ENCODE assay signal across 9 mouse cellular contexts in the genomic region with DNA sequence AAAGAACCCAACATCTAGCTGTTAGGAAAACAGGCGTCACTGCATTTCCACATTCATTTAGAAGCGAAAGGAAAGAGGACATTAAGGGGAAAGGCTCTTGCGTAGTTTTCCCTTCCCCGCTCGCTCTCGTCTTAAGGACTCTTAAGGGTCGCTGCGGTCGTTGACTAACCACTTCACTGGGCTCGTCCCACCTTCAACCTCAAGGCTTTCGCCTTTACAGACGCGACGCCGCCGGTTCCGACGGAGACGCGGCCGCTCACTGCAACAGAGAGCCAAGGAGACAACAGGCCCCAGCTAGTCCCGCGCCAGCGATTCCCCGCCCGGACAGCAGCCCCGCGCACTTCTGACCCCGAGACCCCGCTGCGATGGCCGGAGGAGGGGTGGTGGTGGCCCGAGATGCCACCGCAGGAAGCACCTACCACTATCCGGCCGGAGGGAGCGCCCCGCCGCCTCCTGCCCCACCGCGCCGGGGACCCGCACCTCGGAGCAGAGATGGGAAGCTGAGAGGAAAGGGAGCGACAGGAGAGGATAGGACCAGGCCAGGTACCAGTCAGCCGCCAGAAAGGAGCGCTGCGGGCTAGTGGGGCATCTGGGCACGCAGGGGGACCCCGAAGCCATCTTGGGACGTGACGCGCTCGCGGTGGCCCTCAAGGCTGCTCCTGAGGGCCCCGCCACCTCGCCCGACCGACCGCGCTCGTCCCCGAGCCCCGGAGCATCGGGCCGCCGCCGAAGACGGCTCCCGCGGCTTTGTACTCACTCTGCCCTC. TPM values are rescaled to one million over a fixed set of nuclear protein-coding genes. Genes with fewer than 3 reads are reported as not detected.
DNase-seq lines count a peak whose midpoint lies in the region; ATAC-seq and TF ChIP-seq lines count a peak whose summit lies in the region.
"Had no signal": no experiment of that assay in that cellular context is flagged by ENCODE, and none has a peak within 500 bp of the region (broad histone marks: within the 10 kb centered on the region; RNA-seq: fewer than 3 reads in every experiment).

No protein-coding gene starts in this region.

- ATAC-seq in forebrain, embryonic 11.5 days (replicated peaks; ENCODE audit: low FRiP score): peak; percentile 74
- ATAC-seq in hindbrain, embryonic 12.5 days (ENCODE audit: low FRiP score): peak; percentile 87

- 0 out of 2 replicates have a peak, but pooled peaks have one; percentile 21 for TF ChIP-seq POLR2A in bone marrow, adult 2 months (IDR thresholded peaks at IDR 0.05; ENCODE audit: borderline replicate concordance, control insufficient read depth, low read depth, low read length)

- intact Hi-C loops in left cerebral cortex, postnatal 25 days (cut with DNase I): loop anchor here (5.0 kb wide), 1 partner anchor 191 kb away; the partner anchor contains the start of gene Malsu1

- H3K4me1 ChIP-seq in ES-E14 (ENCODE audit: control insufficient read depth in 2 of 2, insufficient read depth in 2 of 2, low read length in 2 of 2, poor library complexity in 1 of 2): peaks cover 2 to 18% of the 10 kb centered on the region in 2 experiments
- no peaks in the 10 kb centered on the region; the same call in 1 of the 2 replicates for H3K4me1 ChIP-seq in bone marrow, adult 2 months (ENCODE audit: control insufficient read depth, insufficient read depth, low read length)
- peaks cover 6% of the 10 kb centered on the region for H3K4me1 ChIP-seq in forebrain, embryonic 11.5 days (replicated peaks; ENCODE audit: control insufficient read depth, insufficient read depth, low read length)
- peaks cover 23% of the 10 kb centered on the region for H3K4me1 ChIP-seq in hindbrain, embryonic 12.5 days
- peaks cover 34% of the 10 kb centered on the region for H3K4me1 ChIP-seq in megakaryocyte, embryonic 14.5 days

- H3K36me3 ChIP-seq in ES-E14 (ENCODE audit: control insufficient read depth, insufficient read depth, low read length, poor library complexity, severe bottlenecking): peaks cover 4% of the 10 kb centered on the region; the same call in 1 of the 2 replicates
- H3K36me3 ChIP-seq in forebrain, embryonic 11.5 days (ENCODE audit: control insufficient read depth, insufficient read depth, low read length): no peaks in the 10 kb centered on the region
- H3K36me3 ChIP-seq in hindbrain, embryonic 12.5 days: no peaks in the 10 kb centered on the region
- peaks cover 1% of the 10 kb centered on the region for H3K36me3 ChIP-seq in megakaryocyte, embryonic 14.5 days (replicated peaks; ENCODE audit: low read length)

- WGBS in bone marrow, adult 2 months: under 1% methylated on average over 71 of the region's 71 CpGs
- under 1% methylated on average over 71 of the region's 71 CpGs for WGBS in forebrain, embryonic 11.5 days
- under 1% methylated on average over 64 of the region's 71 CpGs for WGBS in hindbrain, embryonic 12.5 days

- peak overlapping the region; percentile 78 for H3K4me2 ChIP-seq in forebrain, embryonic 11.5 days (ENCODE audit: low read depth, low read length, severe bottlenecking)
- peak overlapping the region; percentile 70 for H3K4me2 ChIP-seq in hindbrain, embryonic 12.5 days (replicated peaks)

- H3K27ac ChIP-seq in ES-E14 (ENCODE audit: insufficient read depth, low read depth, low read length, poor library complexity, severe bottlenecking): peak overlapping the region; percentile 86
- H3K27ac ChIP-seq in bone marrow, adult 2 months (ENCODE audit: control insufficient read depth, insufficient read depth, low read depth, low read length, poor library complexity): peak overlapping the region; percentile 99
- H3K27ac ChIP-seq in forebrain, embryonic 11.5 days (ENCODE audit: low read depth, low read length): peak overlapping the region; percentile 94
- H3K27ac ChIP-seq in hindbrain, embryonic 12.5 days: peak overlapping the region; percentile 98

- H3K9ac ChIP-seq in ES-E14 (ENCODE audit: insufficient read depth, low read depth, low read length, poor library complexity, severe bottlenecking): peak overlapping the region; percentile 95
- peak overlapping the region; percentile 99 for H3K9ac ChIP-seq in forebrain, embryonic 11.5 days (ENCODE audit: low read length)
- peak overlapping the region; percentile 99 for H3K9ac ChIP-seq in hindbrain, embryonic 12.5 days

- H3K9me3 ChIP-seq in ES-E14 (ENCODE audit: control insufficient read depth, insufficient read depth, low read depth, low read length): no peaks in the 10 kb centered on the region
- H3K9me3 ChIP-seq in forebrain, embryonic 11.5 days (ENCODE audit: control insufficient read depth, low read length): no peaks in the 10 kb centered on the region
- no peaks in the 10 kb centered on the region for H3K9me3 ChIP-seq in hindbrain, embryonic 12.5 days (replicated peaks)
- no peaks in the 10 kb centered on the region for H3K9me3 ChIP-seq in megakaryocyte, embryonic 14.5 days

- no peak for TF ChIP-seq CTCF in bone marrow, adult 2 months (IDR thresholded peaks at IDR 0.05; ENCODE audit: control insufficient read depth, insufficient read depth, low read length)

- in situ Hi-C loops in ES-E14 (cut with MboI; ENCODE audit: low sequenced_read_pairs in 2 of 2, unreplicated experiment in 2 of 2): no loop called here

- H3K4me3 ChIP-seq in ES-E14 (ENCODE audit: insufficient read depth in 1 of 2, low read depth in 1 of 2, low read length in 2 of 2, poor library complexity in 1 of 2, severe bottlenecking in 1 of 2): peak overlapping the region; percentile 83 to 99
- H3K4me3 ChIP-seq in bone marrow, adult 2 months (replicated peaks; ENCODE audit: control insufficient read depth, low read depth, low read length): peak overlapping the region; percentile 91
- peak overlapping the region; percentile 100 for H3K4me3 ChIP-seq in forebrain, embryonic 11.5 days (ENCODE audit: low read depth, low read length)
- H3K4me3 ChIP-seq in hindbrain, embryonic 12.5 days: peak overlapping the region; percentile 100
- H3K4me3 ChIP-seq in megakaryocyte, embryonic 14.5 days (replicated peaks): peak overlapping the region; percentile 96

- H3K27me3 ChIP-seq in forebrain, embryonic 11.5 days (ENCODE audit: control insufficient read depth, insufficient read depth, low read length): no peaks in the 10 kb centered on the region
- no peaks in the 10 kb centered on the region for H3K27me3 ChIP-seq in hindbrain, embryonic 12.5 days
- H3K27me3 ChIP-seq in megakaryocyte, embryonic 14.5 days (replicated peaks): no peaks in the 10 kb centered on the region

- DNase-seq in ES-E14 (ENCODE audit: low read depth, low spot score): no peak
- DNase-seq in forebrain, embryonic 11.5 days (ENCODE audit: low spot score): no peak
- DNase-seq in left cerebral cortex, postnatal 25 days (ENCODE audit: low spot score in 2 of 2): peak; percentile 23 to 46
- DNase-seq in retina, postnatal 1 day: peak; percentile 58
- DNase-seq in urinary bladder, postnatal 36 days (ENCODE audit: low spot score in 2 of 2): peak; percentile 36 to 49

TF ChIP-seq in ES-E14, 5 proteins besides CTCF, POLR2A, EP300 and RAD21:
- TF ChIP-seq CHD2 (IDR thresholded peaks at IDR 0.05; ENCODE audit: low read depth, low read length) (no peak), MAFK (IDR thresholded peaks at IDR 0.05; ENCODE audit: insufficient read depth, low read depth, low read length) (no peak), ZC3H11A (IDR thresholded peaks at IDR 0.05; ENCODE audit: borderline replicate concordance, low read depth, low read length) (no peak), HCFC1 (IDR thresholded peaks at IDR 0.05; ENCODE audit: borderline replicate concordance, insufficient read depth, low read length) (no peak), ZNF384 (IDR thresholded peaks at IDR 0.05; ENCODE audit: low read depth, low read length) (no peak)

RNA-seq across cellular contexts. Expression of gene Tra2a, which starts 0.6 kb away (rescaled TPM):
- total RNA-seq in ES-E14 (2012; rRNA removed): 105 and 136 TPM in 2 replicates
- polyA plus RNA-seq in bone marrow, adult 2 months (2011; ENCODE audit: insufficient read depth, insufficient read length, low replicate concordance, missing spikeins): 138 and 166 TPM in 2 replicates
- 64.4 and 68.5 TPM in 2 replicates for polyA plus RNA-seq in forebrain, embryonic 11.5 days (2014; fragmentation: Nextera tagmentation; extraction: Ambion mirVana)
- polyA plus RNA-seq in hindbrain, embryonic 12.5 days (2016; fragmentation: Nextera tagmentation; extraction: Ambion mirVana): 142 and 148 TPM in 2 replicates
- 10 to 100 TPM; 74.1 to 80.5 TPM for total RNA-seq in left cerebral cortex, postnatal 25 days (2021)
- polyA plus RNA-seq in megakaryocyte, embryonic 14.5 days (2012; ENCODE audit: insufficient read depth, low replicate concordance): 12.2 TPM in 1 of 2 replicates, not detected in the other

RNA-seq across cellular contexts. Expression of gene Igf2bp3, which starts 48.5 kb away (rescaled TPM):
- total RNA-seq in ES-E14 (2012; rRNA removed): 20.0 and 32.8 TPM in 2 replicates
- polyA plus RNA-seq in bone marrow, adult 2 months (2011; ENCODE audit: insufficient read depth, insufficient read length, low replicate concordance, missing spikeins): 0.31 and 2.7 TPM in 2 replicates
- 121 and 132 TPM in 2 replicates for polyA plus RNA-seq in forebrain, embryonic 11.5 days (2014; fragmentation: Nextera tagmentation; extraction: Ambion mirVana)
- polyA plus RNA-seq in hindbrain, embryonic 12.5 days (2016; fragmentation: Nextera tagmentation; extraction: Ambion mirVana): 95.3 and 100 TPM in 2 replicates
- total RNA-seq in left cerebral cortex, postnatal 25 days (2021): under 1 TPM in 1 of 2 experiments, not detected in 1; 0.16 TPM
- 0.39 and 11.9 TPM in 2 replicates for polyA plus RNA-seq in megakaryocyte, embryonic 14.5 days (2012; ENCODE audit: insufficient read depth, low replicate concordance)
- total RNA-seq: layer of hippocampus, adult 8-10 months had no signal

RNA-seq across cellular contexts. Expression of gene Ccdc126, which starts 55.8 kb away (rescaled TPM):
- 8.4 and 8.7 TPM in 2 replicates for total RNA-seq in ES-E14 (2012; rRNA removed)
- polyA plus RNA-seq in bone marrow, adult 2 months (2011; ENCODE audit: insufficient read depth, insufficient read length, low replicate concordance, missing spikeins): 0.41 and 3.2 TPM in 2 replicates
- 5.0 and 5.5 TPM in 2 replicates for polyA plus RNA-seq in forebrain, embryonic 11.5 days (2014; fragmentation: Nextera tagmentation; extraction: Ambion mirVana)
- polyA plus RNA-seq in hindbrain, embryonic 12.5 days (2016; fragmentation: Nextera tagmentation; extraction: Ambion mirVana): 7.0 and 8.6 TPM in 2 replicates
- 10 to 100 TPM in 1 of 2 experiments, 1 to 10 TPM in 1; 9.8 to 10.1 TPM for total RNA-seq in left cerebral cortex, postnatal 25 days (2021)
- 0.71 and 0.92 TPM in 2 replicates for polyA plus RNA-seq in megakaryocyte, embryonic 14.5 days (2012; ENCODE audit: insufficient read depth, low replicate concordance)

Comparison
In these comparisons a context has a peak if more than half of its experiments do, and no peak if none do; other contexts are left out.
1. DNase-seq: peak in left cerebral cortex, postnatal 25 days (2 of 2), retina, postnatal 1 day (single experiment) and urinary bladder, postnatal 36 days (2 of 2); none in ES-E14 (single experiment) and forebrain, embryonic 11.5 days (single experiment).
2. Peak in every context shown above with its lines, with median percentiles within 50 percentile points of each other: H3K27ac ChIP-seq, H3K4me3 ChIP-seq and H3K9ac ChIP-seq.